Mouse (Mus musculus): Measurements from ENCODE around the gene Wdr61.

Gene Wdr61

GRCm38 (mm10) chr9:54673887-54674286, 60.4 kb downstream of the Wdr61 start:
- DNase-seq = no peak

- no peak for DNase-seq
Measured at GRCm38 (mm10) chr9:54671962-54672361, 62.4 kb downstream of the Wdr61 start.

GRCm38 (mm10) chr9:54668455-54668854, 65.9 kb downstream of the Wdr61 start:
- DNase-seq = peak; percentile 40

GRCm38 (mm10) chr9:54666116-54666515, 68.2 kb downstream of the Wdr61 start:
- no peak for DNase-seq

All from cerebellum, adult 11 months (tissue).